Mouse (Mus musculus) hindbrain, embryonic 14.5 days (tissue): Measurements from ENCODE around the gene Auts2. TPM values are rescaled to one million over a fixed set of nuclear protein-coding genes. Genes with fewer than 3 reads are reported as not detected.
A peak's percentile ranks its signal among the peaks of the same experiment; 100 is the strongest.

Experiments
- ATAC-seq: fragments of 200-750 bp; cut with Nextera tagmentation; 2 replicates; pipeline ENCODE4 v1.8.0; 2017; ENCODE audit warnings: moderate number of reproducible peaks, mild to moderate bottlenecking, moderate TSS enrichment, moderate library complexity; ENCODE audit not compliant: low FRiP score
- DNase-seq: peaks from one replicate; pipeline ENCODE4 v3.0.0-alpha.2; 2015; ENCODE audit warnings: low spot score
- H3K27ac ChIP-seq: fragments of 300-500 bp; sonication (generic); 2 replicates; pipeline ENCODE4 v1.5.1; 2014; ENCODE audit warnings: mild to moderate bottlenecking, moderate library complexity
- H3K27me3 ChIP-seq: fragments of 300-500 bp; sonication (generic); 2 replicates; pipeline ENCODE4 v1.6.1; 2014; ENCODE audit warnings: mild to moderate bottlenecking, low read length, mixed read lengths; ENCODE audit not compliant: control insufficient read depth, insufficient read depth
- H3K36me3 ChIP-seq: fragments of 300-500 bp; sonication (generic); replicated peaks from 2 replicates; pipeline ENCODE4 v1.6.1; 2014; ENCODE audit not compliant: control insufficient read depth, insufficient read depth
- H3K4me1 ChIP-seq: fragments of 300-500 bp; sonication (generic); replicated peaks from 2 replicates; pipeline ENCODE4 v1.6.1; 2014; ENCODE audit warnings: antibody characterized with exemption, low read length, mixed read lengths; ENCODE audit not compliant: control insufficient read depth, insufficient read depth
- H3K4me2 ChIP-seq: fragments of 300-500 bp; sonication (generic); replicated peaks from 2 replicates; pipeline ENCODE4 v1.6.1; 2014; ENCODE audit warnings: mild to moderate bottlenecking, moderate library complexity
- H3K4me3 ChIP-seq: fragments of 300-500 bp; sonication (generic); replicated peaks from 2 replicates; pipeline ENCODE4 v1.5.1; 2014; ENCODE audit warnings: mild to moderate bottlenecking, low read length
- H3K9ac ChIP-seq: fragments of 300-500 bp; sonication (generic); 2 replicates; pipeline ENCODE4 v1.6.1; 2014
- H3K9me3 ChIP-seq: fragments of 300-500 bp; sonication (generic); 2 replicates; pipeline ENCODE4 v1.6.1; 2016; ENCODE audit warnings: low read length; ENCODE audit not compliant: control insufficient read depth
- WGBS: fragments of 180-500 bp; shearing (Covaris S2); extraction: QIAGEN DNeasy Blood & Tissue Kit; methylation state at CpG from one replicate; pipeline ENCODE4 v1.1.7; 2014; 5-methylcytosine and 5-hydroxymethylcytosine counted together
- polyA plus RNA-seq: library from polyadenylated mRNA; unstranded; fragments of >200 nt; fragmentation: Nextera tagmentation; extraction: Ambion mirVana; gene quantifications from 2 replicates; pipeline ENCODE4 v1.2.1, GENCODE M21; 2014

Gene Auts2
- polyA plus RNA-seq, 1 experiment from 2014 or later, result 61.8 TPM

- no peak for DNase-seq
- no peak overlapping the region for H3K4me2 ChIP-seq
Measured at GRCm38 (mm10) chr5:131665068-131665467, 878.1 kb downstream of the Auts2 start.

GRCm38 (mm10) chr5:131664657-131665056, 878.5 kb downstream of the Auts2 start:
- WGBS, result 70% methylated on average over 7 of the region's 7 CpGs
- no peak overlapping the region for H3K4me2 ChIP-seq

More at GRCm38 (mm10) chr5:131665068-131665467, 878.1 kb downstream of the Auts2 start:
- H3K36me3 ChIP-seq, result no peaks in the 10 kb centered on the region
- WGBS, result 44% methylated on average over 8 of the region's 8 CpGs
- no peak overlapping the region for H3K4me3 ChIP-seq
- ATAC-seq, result no peak
- no peak overlapping the region for H3K9ac ChIP-seq
- no peaks in the 10 kb centered on the region for H3K27me3 ChIP-seq
- no peaks in the 10 kb centered on the region for H3K9me3 ChIP-seq
- peaks cover 20% of the 10 kb centered on the region; the same call in 1 of the 2 replicates for H3K4me1 ChIP-seq
- H3K27ac ChIP-seq, result no peak overlapping the region

GRCm38 (mm10) chr5:131662657-131663056, 880.5 kb downstream of the Auts2 start:
- no peak for DNase-seq
- Histone ChIP-seq H3K4me1 (peaks cover 30% of the 10 kb centered on the region), H3K27ac (no peak overlapping the region), H3K9me3 (no peaks in the 10 kb centered on the region), H3K36me3 (no peaks in the 10 kb centered on the region), H3K4me2 (no peak overlapping the region), H3K4me3 (no peak overlapping the region), H3K9ac (no peak overlapping the region), H3K27me3 (no peaks in the 10 kb centered on the region)
- WGBS, result 64% methylated on average over 2 of the region's 2 CpGs
- ATAC-seq, result no peak

More at GRCm38 (mm10) chr5:131664657-131665056, 878.5 kb downstream of the Auts2 start:
- Histone ChIP-seq H3K36me3 (no peaks in the 10 kb centered on the region), H3K4me1 (peaks cover 20% of the 10 kb centered on the region; the same call in 1 of the 2 replicates), H3K9ac (no peak overlapping the region), H3K9me3 (no peaks in the 10 kb centered on the region), H3K27me3 (no peaks in the 10 kb centered on the region), H3K4me3 (no peak overlapping the region), H3K27ac (peak overlapping the region; percentile 16; the same call in 1 of the 2 replicates)
- ATAC-seq (no peak), DNase-seq (no peak)

DNA sequence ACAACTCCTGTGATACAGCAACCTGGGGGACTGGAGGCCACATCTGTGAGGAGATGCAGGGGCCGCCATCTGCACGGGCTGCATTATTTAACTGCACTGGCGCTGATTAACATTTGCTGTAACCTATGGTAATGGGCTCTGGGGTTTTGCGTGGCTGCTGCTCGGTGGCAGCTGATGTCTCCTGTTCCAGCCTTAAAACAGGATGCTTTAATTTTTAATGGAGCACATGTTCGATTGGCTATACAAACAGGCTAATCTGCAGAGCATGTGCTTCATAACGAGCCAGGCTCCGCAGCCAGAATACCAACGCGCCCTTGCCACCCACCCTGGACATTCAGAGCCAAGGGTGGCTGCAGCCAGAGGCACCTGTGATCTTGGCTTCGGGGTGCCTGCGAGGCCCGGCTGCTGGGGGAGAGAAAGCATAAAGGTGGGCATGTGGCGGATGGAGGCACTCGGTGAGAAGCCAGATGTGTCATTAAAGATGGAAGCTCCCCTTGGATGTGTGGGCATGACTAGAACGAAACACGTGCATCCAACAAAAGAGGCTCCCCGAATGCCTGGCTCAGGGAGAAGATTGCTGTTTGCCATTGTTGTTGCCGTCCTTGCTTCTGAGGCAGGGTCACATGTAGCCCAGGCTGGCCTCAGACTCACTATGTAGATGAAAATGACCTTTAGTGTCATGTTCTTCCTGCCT, 884.2 kb downstream of the Auts2 start:
- peak overlapping the region; percentile 68 for H3K27ac ChIP-seq
- H3K27me3 ChIP-seq, result no peaks in the 10 kb centered on the region
- ATAC-seq, result peak; percentile 40; the same call in 1 of the 2 replicates
- H3K4me3 ChIP-seq, result no peak overlapping the region
- no peak overlapping the region for H3K9ac ChIP-seq
- no peaks in the 10 kb centered on the region for H3K36me3 ChIP-seq
- no peaks in the 10 kb centered on the region for H3K9me3 ChIP-seq
- H3K4me1 ChIP-seq, result peaks cover 18% of the 10 kb centered on the region
- DNase-seq, result no peak
- H3K4me2 ChIP-seq, result 0 out of 2 replicates have a peak overlapping the region, but pooled peaks have one; percentile 9
- 39% methylated on average over 19 of the region's 19 CpGs for WGBS

DNA sequence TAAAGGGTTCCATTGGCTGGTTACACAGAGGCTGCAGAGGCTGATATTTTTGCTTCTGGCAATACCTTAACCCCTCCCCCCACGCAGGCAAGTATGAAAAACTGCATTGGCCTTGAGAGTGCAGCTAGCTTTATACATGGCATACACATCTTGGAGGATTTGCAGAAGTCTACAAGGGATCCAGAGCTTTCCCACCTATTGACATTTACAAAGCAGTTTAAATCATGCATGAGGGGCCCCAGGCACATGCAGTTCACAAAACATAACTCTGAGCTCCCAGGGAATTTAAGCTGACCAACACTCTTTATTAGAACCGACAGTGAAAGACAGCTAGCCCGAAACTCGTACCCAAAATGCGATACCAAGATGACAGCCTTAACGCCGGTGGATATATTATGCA, 888.9 kb downstream of the Auts2 start:
- Histone ChIP-seq H3K4me1 (peaks cover 35% of the 10 kb centered on the region), H3K36me3 (no peaks in the 10 kb centered on the region), H3K27me3 (no peaks in the 10 kb centered on the region; the same call in 1 of the 2 replicates), H3K9ac (no peak overlapping the region), H3K4me2 (no peak overlapping the region), H3K4me3 (no peak overlapping the region), H3K27ac (no peak overlapping the region), H3K9me3 (no peaks in the 10 kb centered on the region)
- DNase-seq (no peak), ATAC-seq (no peak)
- WGBS, result 56% methylated on average over 7 of the region's 7 CpGs

- no peaks in the 10 kb centered on the region for H3K36me3 ChIP-seq
- H3K4me1 ChIP-seq, result peaks cover 56% of the 10 kb centered on the region
- H3K9ac ChIP-seq, result no peak overlapping the region
- DNase-seq (no peak), ATAC-seq (no peak)
- no peaks in the 10 kb centered on the region; the same call in 1 of the 2 replicates for H3K27me3 ChIP-seq
- no peak overlapping the region for H3K4me3 ChIP-seq
- H3K4me2 ChIP-seq, result no peak overlapping the region
- no peaks in the 10 kb centered on the region for H3K9me3 ChIP-seq
- WGBS, result 21% methylated on average over 11 of the region's 11 CpGs
- H3K27ac ChIP-seq, result 0 out of 2 replicates have a peak overlapping the region, but pooled peaks have one; percentile 7
Measured at GRCm38 (mm10) chr5:131650381-131650891, 892.7 kb downstream of the Auts2 start.

- H3K4me2 ChIP-seq, result no peak overlapping the region
- H3K9ac ChIP-seq, result no peak overlapping the region
- H3K27ac ChIP-seq, result peak overlapping the region; percentile 9; the same call in 1 of the 2 replicates
- H3K27me3 ChIP-seq, result no peaks in the 10 kb centered on the region; the same call in 1 of the 2 replicates
- H3K4me3 ChIP-seq, result no peak overlapping the region
- DNase-seq (no peak), ATAC-seq (no peak)
- peaks cover 72% of the 10 kb centered on the region for H3K4me1 ChIP-seq
- WGBS, result 20% methylated on average over 4 of the region's 4 CpGs
- H3K9me3 ChIP-seq, result no peaks in the 10 kb centered on the region
- H3K36me3 ChIP-seq, result no peaks in the 10 kb centered on the region
Measured at GRCm38 (mm10) chr5:131647683-131648119, 895.4 kb downstream of the Auts2 start.

- ATAC-seq, result no peak
- Histone ChIP-seq H3K9me3 (no peaks in the 10 kb centered on the region), H3K36me3 (no peaks in the 10 kb centered on the region), H3K27me3 (no peaks in the 10 kb centered on the region; the same call in 1 of the 2 replicates), H3K4me2 (no peak overlapping the region), H3K4me3 (no peak overlapping the region), H3K4me1 (peaks cover 77% of the 10 kb centered on the region), H3K9ac (no peak overlapping the region), H3K27ac (peak overlapping the region; percentile 23; the same call in 1 of the 2 replicates)
- no peak for DNase-seq
- 40% methylated on average over 4 of the region's 4 CpGs for WGBS
Measured at GRCm38 (mm10) chr5:131647104-131647682, 896.0 kb downstream of the Auts2 start.

DNA sequence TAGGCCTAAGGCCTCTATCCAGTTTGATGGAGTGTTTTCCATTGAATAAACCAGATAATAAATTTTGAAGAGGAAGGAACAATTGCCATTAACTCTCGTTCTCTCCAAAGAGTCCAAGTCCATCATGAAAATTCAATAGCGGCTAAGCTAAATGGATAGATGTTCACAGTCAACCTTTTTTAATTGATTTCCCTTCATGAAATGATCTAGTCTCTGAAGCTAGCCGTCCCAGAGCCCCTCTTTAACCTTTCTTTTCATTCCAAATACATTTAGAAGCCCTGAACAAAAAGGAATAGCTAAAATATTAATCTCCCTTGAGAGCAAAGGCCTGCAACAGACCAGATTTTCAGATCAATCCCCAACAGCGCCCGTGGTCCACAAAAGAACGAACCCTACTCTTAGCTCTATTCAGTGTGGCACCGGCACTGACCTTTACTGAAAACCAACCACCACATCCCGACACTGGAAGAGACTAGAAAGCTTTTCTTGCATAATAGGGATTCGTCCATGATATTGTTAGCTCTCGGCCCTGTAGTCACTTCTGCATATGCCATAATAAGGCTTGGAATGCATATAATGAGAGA, 896.9 kb downstream of the Auts2 start:
- no peak overlapping the region for H3K4me2 ChIP-seq
- 25% methylated on average over 10 of the region's 10 CpGs for WGBS
- no peak overlapping the region for H3K9ac ChIP-seq
- H3K36me3 ChIP-seq, result no peaks in the 10 kb centered on the region
- 0 out of 2 replicates have a peak overlapping the region, but pooled peaks have one; percentile 23 for H3K27ac ChIP-seq
- ATAC-seq (no peak), DNase-seq (no peak)
- H3K27me3 ChIP-seq, result no peaks in the 10 kb centered on the region; the same call in 1 of the 2 replicates
- no peaks in the 10 kb centered on the region for H3K9me3 ChIP-seq
- H3K4me3 ChIP-seq, result no peak overlapping the region
- H3K4me1 ChIP-seq, result peaks cover 85% of the 10 kb centered on the region
